Mouse (Mus musculus): ENCODE measurements around the gene Gys1.

GRCm38 (mm10) chr7:45414740-45415224 is 19.9 kb upstream of the Gys1 start:
- TF ChIP-seq POLR2A (IDR thresholded peaks at IDR 0.05; ENCODE audit: low read depth, low read length) (no peak), CTCF (IDR thresholded peaks at IDR 0.05; ENCODE audit: extremely low read depth, insufficient read length, insufficient replicate concordance, low read depth, low read length) (no peak)
